Mouse (Mus musculus): ENCODE data around the gene Ier2.

GRCm38 (mm10) chr8:84664566-84665384 lies 2.1 kb upstream of the Ier2 start:
- TF ChIP-seq CTCF (IDR thresholded peaks at IDR 0.05; ENCODE audit: low read depth) (peak; percentile 74), EP300 (optimal IDR thresholded peaks at IDR 0.05) (no peak)
